Comparison of ENCODE assay signal across 14 mouse cellular contexts in genomic region chr5:77134465-77134864, GRCm38 (mm10). TPM values are rescaled to one million over a fixed set of nuclear protein-coding genes. Genes with fewer than 3 reads are reported as not detected.
A peak's percentile ranks its signal among the peaks of the same experiment; 100 is the strongest.
DNase-seq lines count a peak whose midpoint lies in the region; ATAC-seq and TF ChIP-seq lines count a peak whose summit lies in the region.
"Had no signal": no experiment of that assay in that cellular context is flagged by ENCODE, and none has a peak within 500 bp of the region (broad histone marks: within the 10 kb centered on the region; RNA-seq: fewer than 3 reads in every experiment).

No protein-coding gene starts in this region.

- no peak overlapping the region for H3K9ac ChIP-seq in forebrain, embryonic 16.5 days (replicated peaks; ENCODE audit: low read depth, low read length)
- H3K9ac ChIP-seq in heart, adult 2 months (ENCODE audit: low read depth, low read length): no peak overlapping the region
- H3K9ac ChIP-seq: heart, embryonic 13.5 days; lung, embryonic 15.5 days; midbrain, embryonic 15.5 days had no signal

- no peaks in the 10 kb centered on the region for H3K79me2 ChIP-seq in heart, adult 2 months (replicated peaks; ENCODE audit: control insufficient read depth, insufficient read depth, low read length)

- H3K9me3 ChIP-seq in forebrain, embryonic 16.5 days (ENCODE audit: control insufficient read depth, low read length): no peaks in the 10 kb centered on the region
- H3K9me3 ChIP-seq: heart, embryonic 13.5 days; lung, embryonic 15.5 days; midbrain, embryonic 15.5 days had no signal

- peak; percentile 28 for DNase-seq in 3134 (ENCODE audit: extremely low read depth, insufficient read length, low spot score)
- peak; percentile 27 for DNase-seq in ES-CJ7 (ENCODE audit: low read depth, low spot score)
- no peak for DNase-seq in heart, adult 2 months
- DNase-seq in right cerebral cortex, postnatal 10 days (ENCODE audit: low spot score in 2 of 2): no peak
- no peak for DNase-seq in retina, embryonic 14.5 days (ENCODE audit: low spot score)
- DNase-seq: adrenal gland, postnatal 14 days; cerebellum, adult 8-10 months had no signal

- WGBS in forebrain, embryonic 16.5 days: 88% methylated on average over 4 of the region's 4 CpGs
- WGBS in heart, adult 2 months: 47% methylated on average over 4 of the region's 4 CpGs

- H3K27me3 ChIP-seq in forebrain, embryonic 16.5 days (replicated peaks; ENCODE audit: control insufficient read depth, insufficient read depth, low read length): no peaks in the 10 kb centered on the region
- H3K27me3 ChIP-seq in heart, adult 2 months (ENCODE audit: control insufficient read depth, insufficient read depth, low read length): no peaks in the 10 kb centered on the region
- H3K27me3 ChIP-seq: heart, embryonic 13.5 days; lung, embryonic 15.5 days had no signal

- intact Hi-C loops in heart, adult 2 months (cut with DNase I): no loop called here

- no peaks in the 10 kb centered on the region for H3K36me3 ChIP-seq in forebrain, embryonic 16.5 days (ENCODE audit: control insufficient read depth, insufficient read depth)
- no peaks in the 10 kb centered on the region for H3K36me3 ChIP-seq in heart, adult 2 months (ENCODE audit: control insufficient read depth, insufficient read depth, low read length)
- H3K36me3 ChIP-seq: heart, embryonic 13.5 days; lung, embryonic 15.5 days; midbrain, embryonic 15.5 days had no signal

- H3K4me2 ChIP-seq in forebrain, embryonic 16.5 days (ENCODE audit: low read length): no peak overlapping the region
- H3K4me2 ChIP-seq: heart, embryonic 13.5 days; lung, embryonic 15.5 days; midbrain, embryonic 15.5 days had no signal

- TF ChIP-seq EP300 in heart, adult 2 months (IDR thresholded peaks at IDR 0.05; ENCODE audit: insufficient read depth, low read depth, low read length): no peak

- H3K27ac ChIP-seq in forebrain, embryonic 16.5 days (ENCODE audit: low read length): no peak overlapping the region
- no peak overlapping the region; the same call in 1 of the 2 replicates for H3K27ac ChIP-seq in heart, adult 2 months
- H3K27ac ChIP-seq: heart, embryonic 13.5 days; lung, embryonic 15.5 days; midbrain, embryonic 15.5 days had no signal

- 0 out of 2 replicates have a peak, but pooled peaks cover 5% of the 10 kb centered on the region for H3K4me1 ChIP-seq in forebrain, embryonic 16.5 days (replicated peaks; ENCODE audit: control insufficient read depth, insufficient read depth, low read length)
- peaks cover 9% of the 10 kb centered on the region; the same call in 1 of the 2 replicates for H3K4me1 ChIP-seq in heart, adult 2 months (ENCODE audit: control insufficient read depth, insufficient read depth, low read length)
- H3K4me1 ChIP-seq: midbrain, embryonic 15.5 days had no signal

- no peak for TF ChIP-seq POLR2A in heart, adult 2 months (IDR thresholded peaks at IDR 0.05; ENCODE audit: insufficient read depth, low read depth, low read length)

- TF ChIP-seq CTCF in heart, adult 2 months (IDR thresholded peaks at IDR 0.05): no peak

- no peak overlapping the region for H3K4me3 ChIP-seq in forebrain, embryonic 16.5 days (replicated peaks; ENCODE audit: low read length)
- no peak overlapping the region for H3K4me3 ChIP-seq in heart, adult 2 months
- H3K4me3 ChIP-seq: heart, embryonic 13.5 days; lung, embryonic 15.5 days; midbrain, embryonic 15.5 days had no signal

- ATAC-seq in hematopoietic stem cell, adult 5-6 weeks (replicated peaks in 1 of 2; ENCODE audit: insufficient read depth in 1 of 2, low FRiP score in 2 of 2, low TSS enrichment in 1 of 2, low read depth in 1 of 2, poor library complexity in 2 of 2, severe bottlenecking in 2 of 2): peak; percentile 75 to 80
- ATAC-seq in megakaryocyte progenitor cell, adult 5-6 weeks (replicated peaks; ENCODE audit: poor library complexity): peak; percentile 96
- ATAC-seq in forebrain, embryonic 16.5 days: no peak
- ATAC-seq: intestine, embryonic 16.5 days; midbrain, embryonic 15.5 days had no signal

RNA-seq across cellular contexts. Expression of gene Hopx, which starts 19.5 kb away (rescaled TPM):
- 0.88 and 2.6 TPM in 2 replicates for total RNA-seq in hematopoietic stem cell, adult 5-6 weeks (2017)
- 5.5 TPM in 2 replicates for total RNA-seq in megakaryocyte progenitor cell, adult 5-6 weeks (2015)
- 1.5 and 3.2 TPM in 2 replicates for total RNA-seq in megakaryocyte progenitor cell, adult 5-6 weeks (2017)
- 1.2 and 1.6 TPM in 2 replicates for polyA plus RNA-seq in forebrain, embryonic 16.5 days (2015; fragmentation: Nextera tagmentation; extraction: Ambion mirVana)
- total RNA-seq in heart, adult 2 months (2021): 100 to 1,000 TPM; 367 to 385 TPM
- polyA plus RNA-seq in heart, adult 2 months (2012; rRNA removed): 284 and 285 TPM in 2 replicates

Comparison
In these comparisons a context has a peak if more than half of its experiments do, and no peak if none do; other contexts are left out.
1. DNase-seq: peak in 3134 (single experiment) and ES-CJ7 (single experiment); none in heart, adult 2 months (0 of 2), right cerebral cortex, postnatal 10 days (0 of 2) and retina, embryonic 14.5 days (single experiment).
2. RNA of gene Hopx, which starts 19.5 kb away (total RNA-seq): 367 to 385 TPM in heart, adult 2 months; 1.5 to 5.5 TPM in megakaryocyte progenitor cell, adult 5-6 weeks and 0.88 to 2.6 TPM in hematopoietic stem cell, adult 5-6 weeks; every median in the first group is over 10 times any median in the second.